Mouse (Mus musculus) limb, embryonic 12.5 days (tissue): ENCODE results near the gene Gm11114. TPM values are rescaled to one million over a fixed set of nuclear protein-coding genes. Genes with fewer than 3 reads are reported as not detected.

Experiments used
- ATAC-seq: fragments of 200-750 bp; cut with Nextera tagmentation; 2 replicates; pipeline ENCODE4 v1.8.0; 2017; ENCODE audit warnings: low read depth, moderate TSS enrichment; ENCODE audit not compliant: insufficient number of reproducible peaks, insufficient read depth, low FRiP score, low TSS enrichment
- H3K27ac ChIP-seq: fragments of 300-500 bp; sonication (generic); 2 replicates; pipeline ENCODE4 v1.5.1; 2016; ENCODE audit warnings: mild to moderate bottlenecking, moderate library complexity
- H3K27me3 ChIP-seq: fragments of 300-500 bp; sonication (generic); 2 replicates; pipeline ENCODE4 v1.6.1; 2016; ENCODE audit warnings: mild to moderate bottlenecking, moderate library complexity
- H3K36me3 ChIP-seq: fragments of 300-500 bp; sonication (generic); 2 replicates; pipeline ENCODE4 v1.6.1; 2016; ENCODE audit warnings: mild to moderate bottlenecking, moderate library complexity
- H3K4me1 ChIP-seq: fragments of 300-500 bp; sonication (generic); replicated peaks from 2 replicates; pipeline ENCODE4 v1.6.1; 2016
- H3K4me2 ChIP-seq: fragments of 300-500 bp; sonication (generic); 2 replicates; pipeline ENCODE4 v1.6.1; 2016; ENCODE audit warnings: mild to moderate bottlenecking, moderate library complexity
- H3K4me3 ChIP-seq: fragments of 300-500 bp; sonication (generic); replicated peaks from 2 replicates; pipeline ENCODE4 v1.5.1; 2016; ENCODE audit warnings: mild to moderate bottlenecking
- H3K9ac ChIP-seq: fragments of 300-500 bp; sonication (generic); replicated peaks from 2 replicates; pipeline ENCODE4 v1.6.1; 2016; ENCODE audit warnings: mild to moderate bottlenecking, moderate library complexity
- H3K9me3 ChIP-seq: fragments of 300-500 bp; sonication (generic); 2 replicates; pipeline ENCODE4 v1.6.1; 2016; ENCODE audit warnings: mild to moderate bottlenecking, moderate library complexity
- WGBS: fragments of 180-500 bp; shearing (Covaris S2); methylation state at CpG from one replicate; pipeline ENCODE4 v1.1.7; 2016; 5-methylcytosine and 5-hydroxymethylcytosine counted together
- polyA plus RNA-seq: library from polyadenylated mRNA; unstranded; fragments of >200 nt; fragmentation: Nextera tagmentation; extraction: Ambion mirVana; gene quantifications from 2 replicates; pipeline ENCODE4 v1.2.1, GENCODE M21; 2016

The Gm11114 gene
- polyA plus RNA-seq, 1 experiment from 2014 or later, result not detected

DNA sequence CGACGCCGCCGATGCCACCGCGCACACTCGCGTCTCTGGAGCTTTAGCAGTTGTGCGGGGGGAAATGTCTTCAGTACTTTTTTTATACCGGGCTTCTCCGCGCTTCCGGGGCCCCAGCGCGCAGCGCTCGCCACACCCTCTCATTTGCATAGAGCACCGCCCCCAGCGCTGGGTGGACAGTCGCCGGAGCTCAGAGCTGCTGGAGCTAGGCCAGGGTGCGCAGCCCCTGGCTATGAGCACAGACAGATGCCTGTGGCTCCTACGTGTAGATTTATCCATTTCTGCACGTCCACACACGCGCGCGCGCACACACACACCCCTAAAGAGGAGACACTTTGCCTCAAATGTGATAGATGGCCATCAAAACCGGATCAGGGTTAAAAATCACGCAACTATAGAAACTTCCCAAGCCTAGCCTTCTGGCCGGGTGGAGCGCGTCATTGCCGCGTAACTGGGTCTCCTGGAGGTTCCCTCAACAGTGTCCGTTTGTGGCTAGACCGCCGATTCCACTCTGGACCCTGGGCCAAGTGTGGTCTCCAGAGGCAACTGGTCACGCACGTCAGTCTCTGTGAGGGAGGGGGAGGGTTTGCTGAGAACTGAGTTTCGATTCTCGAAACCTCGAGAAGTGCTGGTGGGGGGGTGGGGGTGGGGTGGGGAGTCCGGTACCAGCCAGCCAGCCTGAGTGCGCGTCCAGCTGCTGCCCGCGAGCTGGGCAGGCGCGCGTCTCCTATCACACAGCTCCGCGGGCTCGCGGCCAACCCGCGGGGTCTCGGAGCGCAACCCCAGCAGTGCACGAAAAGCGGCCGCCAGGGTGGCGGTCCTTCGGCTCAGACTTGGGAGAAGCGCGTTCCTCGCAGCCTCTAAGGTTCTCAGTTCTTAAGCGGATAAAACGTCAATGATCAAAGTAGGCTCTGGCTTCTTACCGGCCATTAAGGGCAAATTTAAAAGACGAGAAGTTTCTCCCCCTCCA, 15.0 kb downstream of the Gm11114 start, which contains the start of gene Tent5a:
TSS of gene Tent5a (minus strand) at position 107 of the 970 bp plus-strand sequence.
- WGBS, result under 1% methylated on average over 71 of the region's 72 CpGs
- H3K36me3 ChIP-seq, result no peaks in the 10 kb centered on the region
- peak within 1 kb of the TSS; percentile 69 for H3K9ac ChIP-seq
- peaks cover 35% of the 10 kb centered on the region for H3K27me3 ChIP-seq
- H3K4me2 ChIP-seq, result peak within 1 kb of the TSS; percentile 89
- H3K27ac ChIP-seq, result peak within 1 kb of the TSS; percentile 67
- no peaks in the 10 kb centered on the region for H3K9me3 ChIP-seq
- H3K4me1 ChIP-seq, result no peaks in the 10 kb centered on the region; the same call in 1 of the 2 replicates
- peak; percentile 88 for ATAC-seq
- peak within 1 kb of the TSS; percentile 68 for H3K4me3 ChIP-seq

DNA sequence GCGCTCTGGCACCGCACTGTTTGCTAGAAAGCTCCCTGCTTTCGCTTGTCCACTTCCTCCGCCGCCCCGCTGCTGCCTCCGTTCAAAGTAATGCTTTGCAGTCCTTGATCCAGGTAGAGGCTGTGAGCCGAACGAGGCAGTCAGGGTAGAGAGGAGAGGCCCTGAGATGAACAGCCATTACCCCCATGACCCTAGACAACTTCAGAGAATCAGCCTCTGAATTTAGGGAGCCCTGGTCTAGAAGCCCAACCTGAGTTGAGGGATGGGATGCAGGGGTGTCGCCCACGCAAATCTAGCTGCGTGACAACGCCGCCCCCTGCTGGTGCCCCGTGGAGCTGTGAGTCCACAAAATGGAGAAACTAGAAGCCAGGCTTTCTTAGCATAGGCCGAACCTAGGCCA, 15.7 kb downstream of the Gm11114 start:
- ATAC-seq, result peak; percentile 18; the same call in 1 of the 2 replicates
- Histone ChIP-seq H3K9ac (peak overlapping the region; percentile 69), H3K27me3 (peaks cover 35% of the 10 kb centered on the region), H3K27ac (peak overlapping the region; percentile 67; the same call in 1 of the 2 replicates), H3K4me3 (peak overlapping the region; percentile 68), H3K9me3 (no peaks in the 10 kb centered on the region), H3K36me3 (no peaks in the 10 kb centered on the region), H3K4me1 (no peaks in the 10 kb centered on the region; the same call in 1 of the 2 replicates), H3K4me2 (peak overlapping the region; percentile 89)
- 2% methylated on average over 16 of the region's 16 CpGs for WGBS

DNA sequence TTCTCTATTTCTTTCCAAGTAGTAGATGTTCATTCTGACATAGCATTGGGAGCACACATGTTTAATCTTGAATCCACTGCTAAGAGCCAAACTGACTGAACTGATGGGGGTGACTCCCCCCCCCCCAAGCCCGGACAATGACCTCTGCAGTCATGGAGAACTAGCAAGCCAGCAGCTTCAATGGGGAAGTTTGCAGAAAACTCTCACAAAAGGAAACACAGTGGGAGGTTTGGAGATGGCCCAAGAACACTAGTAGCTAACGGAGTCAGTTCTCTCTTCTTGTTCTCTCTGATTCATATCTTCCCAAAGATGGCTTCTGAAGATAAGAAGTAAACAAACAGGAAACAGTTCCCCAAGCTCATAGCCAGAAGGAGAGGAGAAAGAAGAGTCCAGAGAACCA, 18.9 kb downstream of the Gm11114 start:
- no peaks in the 10 kb centered on the region for H3K9me3 ChIP-seq
- no peak overlapping the region for H3K9ac ChIP-seq
- no peak overlapping the region for H3K4me2 ChIP-seq
- no peak overlapping the region for H3K27ac ChIP-seq
- no peaks in the 10 kb centered on the region for H3K36me3 ChIP-seq
- no peak for ATAC-seq
- H3K4me1 ChIP-seq, result no peaks in the 10 kb centered on the region; the same call in 1 of the 2 replicates
- H3K27me3 ChIP-seq, result peaks cover 6% of the 10 kb centered on the region
- H3K4me3 ChIP-seq, result no peak overlapping the region
- 81% methylated on average over 2 of the region's 2 CpGs for WGBS

DNA sequence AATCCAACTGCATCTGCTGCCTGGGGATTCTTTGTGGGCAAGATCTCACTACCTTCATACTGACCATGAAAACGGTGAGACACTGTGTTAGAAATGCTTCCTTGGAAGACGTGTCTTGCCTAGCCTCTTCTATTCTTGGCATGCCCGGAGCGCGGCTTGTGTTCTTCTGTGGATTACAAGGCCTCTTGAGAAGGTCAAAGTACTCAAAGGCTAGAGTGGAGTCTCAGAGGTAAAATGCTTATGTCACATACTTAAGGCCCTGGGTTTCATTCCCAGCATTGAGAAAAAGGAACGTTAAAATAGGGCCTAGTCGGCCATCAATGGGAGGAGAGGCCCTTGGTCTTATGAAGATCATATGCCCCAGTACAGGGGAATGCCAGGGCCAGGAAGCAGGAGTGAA, 23.5 kb downstream of the Gm11114 start:
- H3K9me3 ChIP-seq, result no peaks in the 10 kb centered on the region
- ATAC-seq, result no peak
- H3K27ac ChIP-seq, result no peak overlapping the region
- no peaks in the 10 kb centered on the region for H3K27me3 ChIP-seq
- H3K36me3 ChIP-seq, result no peaks in the 10 kb centered on the region
- H3K4me1 ChIP-seq, result no peaks in the 10 kb centered on the region
- H3K4me2 ChIP-seq, result no peak overlapping the region
- H3K9ac ChIP-seq, result no peak overlapping the region
- H3K4me3 ChIP-seq, result no peak overlapping the region
- 88% methylated on average over 7 of the region's 7 CpGs for WGBS

DNA sequence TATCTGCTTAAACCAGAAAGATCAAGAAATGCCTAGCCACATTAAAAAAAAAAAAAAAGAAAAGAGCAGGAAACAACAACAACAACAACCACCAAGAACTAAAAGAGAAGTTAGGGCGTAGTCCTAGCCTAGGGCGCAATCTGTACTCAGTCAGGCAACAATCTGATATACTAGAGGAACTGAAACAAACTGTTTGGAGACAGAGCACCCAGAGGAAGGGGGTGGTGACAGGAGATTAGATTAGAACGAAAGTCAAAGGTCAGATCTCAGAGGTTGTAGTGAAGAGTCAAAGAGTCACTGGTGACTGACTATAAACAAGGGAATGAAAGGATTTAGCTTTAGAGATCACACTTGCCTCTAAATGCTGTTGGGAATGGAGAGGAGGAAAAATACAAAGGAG, 27.7 kb downstream of the Gm11114 start:
- no peaks in the 10 kb centered on the region for H3K27me3 ChIP-seq
- no peaks in the 10 kb centered on the region for H3K36me3 ChIP-seq
- no peaks in the 10 kb centered on the region for H3K4me1 ChIP-seq
- no peaks in the 10 kb centered on the region for H3K9me3 ChIP-seq
- H3K27ac ChIP-seq, result no peak overlapping the region
- no peak for ATAC-seq
- no peak overlapping the region for H3K4me2 ChIP-seq
- H3K9ac ChIP-seq, result no peak overlapping the region
- WGBS, result 75% methylated on average over 3 of the region's 3 CpGs
- H3K4me3 ChIP-seq, result no peak overlapping the region

DNA sequence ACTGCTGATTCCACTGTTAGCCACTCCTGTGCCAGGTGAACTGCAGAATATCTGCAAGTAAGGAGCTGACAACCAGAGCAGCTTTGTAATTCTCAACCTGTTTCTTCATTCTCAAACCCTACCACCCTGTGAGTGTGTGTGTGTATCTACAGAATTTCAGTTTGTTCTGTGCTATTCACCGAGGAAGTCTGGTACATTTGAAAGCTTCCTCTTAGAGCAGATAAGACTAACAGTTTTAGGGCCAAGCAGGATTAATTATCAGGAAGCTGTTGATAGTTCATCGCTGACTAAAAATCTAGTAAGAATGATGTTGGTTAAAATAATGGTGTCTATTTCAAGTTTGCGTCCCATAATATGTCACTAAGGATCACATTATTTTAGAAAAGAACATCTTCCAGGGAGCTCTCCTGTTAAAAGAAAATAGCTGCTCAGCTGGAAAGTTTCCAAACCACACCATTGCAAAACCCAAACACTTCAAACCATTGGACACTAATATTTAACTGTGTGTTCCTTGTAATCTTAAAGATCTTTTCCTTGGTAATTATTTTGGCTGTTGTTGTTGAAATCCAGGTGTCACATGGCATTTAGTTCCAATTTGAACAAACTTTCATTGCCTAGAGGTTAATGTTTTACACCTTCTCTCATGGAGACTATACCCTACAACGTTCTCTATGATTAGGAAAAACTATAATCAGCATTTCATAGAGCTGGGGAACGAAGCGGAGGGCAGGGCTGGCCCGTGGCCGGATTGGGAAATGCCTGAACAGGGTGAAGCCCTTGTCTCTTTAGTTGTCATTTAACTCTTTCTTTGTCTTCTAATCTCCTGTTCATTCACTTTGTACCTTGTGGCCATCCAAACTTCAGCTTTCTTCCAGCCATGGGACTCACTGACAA, 30.6 kb downstream of the Gm11114 start:
- Histone ChIP-seq H3K4me3 (no peak overlapping the region), H3K4me2 (no peak overlapping the region), H3K27ac (no peak overlapping the region), H3K9me3 (no peaks in the 10 kb centered on the region), H3K4me1 (no peaks in the 10 kb centered on the region), H3K36me3 (no peaks in the 10 kb centered on the region), H3K9ac (no peak overlapping the region), H3K27me3 (no peaks in the 10 kb centered on the region)
- no peak for ATAC-seq
- 77% methylated on average over 8 of the region's 8 CpGs for WGBS

DNA sequence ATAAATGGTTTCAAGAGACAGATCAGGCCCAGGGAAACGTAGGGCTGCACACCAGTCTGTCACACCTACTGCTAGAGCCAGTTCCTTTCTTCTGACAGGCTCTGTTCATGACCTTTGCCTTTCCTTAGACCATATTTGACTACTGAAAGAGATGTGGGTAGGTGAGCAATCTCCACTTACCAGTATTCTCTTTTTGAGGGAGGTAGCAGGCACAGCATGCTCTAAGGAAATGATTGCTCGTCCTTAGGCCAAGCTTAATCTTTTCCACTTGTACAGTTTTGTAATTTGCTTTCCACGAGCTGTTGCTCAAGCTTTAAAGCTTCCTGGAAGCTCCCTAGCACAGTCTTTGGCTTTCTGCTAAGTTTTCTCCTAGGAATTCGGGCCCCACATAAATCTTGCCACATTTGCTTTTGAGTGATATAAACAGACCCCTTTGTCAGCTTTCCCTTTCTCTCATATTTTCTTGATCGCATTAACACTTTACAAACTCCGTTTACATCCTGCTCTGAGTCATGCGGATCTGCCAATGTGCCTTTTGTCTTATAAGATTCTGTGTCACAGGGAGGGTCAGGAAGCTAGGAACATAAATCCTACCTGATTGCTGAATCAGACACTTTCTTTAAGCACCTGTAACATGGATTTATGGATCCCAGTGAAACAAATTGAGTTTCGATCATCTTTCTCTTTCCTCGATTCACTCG, 35.4 kb downstream of the Gm11114 start:
- WGBS, result 72% methylated on average over 10 of the region's 10 CpGs

DNA sequence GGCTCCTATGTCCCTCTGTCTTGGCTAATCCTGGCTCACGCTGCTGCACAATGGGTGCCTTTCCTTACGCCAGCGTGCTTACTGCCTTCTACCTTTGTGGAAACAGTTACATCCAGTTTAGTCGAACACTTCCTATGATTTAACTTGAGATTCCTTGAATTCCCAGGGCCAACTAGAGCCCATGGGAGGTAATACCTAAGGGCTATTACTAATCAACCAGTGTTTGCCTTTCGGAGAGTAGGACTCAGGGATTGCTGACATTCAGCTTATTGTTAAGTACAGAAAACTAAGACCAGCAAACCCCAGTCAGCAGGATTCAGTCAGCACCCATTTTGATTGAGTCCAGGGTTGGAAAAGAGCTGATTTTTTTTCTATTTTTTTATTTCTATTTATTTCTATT, 43.0 kb downstream of the Gm11114 start:
- no peaks in the 10 kb centered on the region for H3K9me3 ChIP-seq
- H3K4me2 ChIP-seq, result no peak overlapping the region
- no peak overlapping the region for H3K27ac ChIP-seq
- no peak overlapping the region for H3K4me3 ChIP-seq
- no peaks in the 10 kb centered on the region for H3K27me3 ChIP-seq
- H3K9ac ChIP-seq, result no peak overlapping the region
- no peaks in the 10 kb centered on the region for H3K36me3 ChIP-seq
- 87% methylated on average over 5 of the region's 5 CpGs for WGBS
- no peak for ATAC-seq
- no peaks in the 10 kb centered on the region for H3K4me1 ChIP-seq

More for the DNA sequence above, 35.4 kb downstream of the Gm11114 start:
- H3K27ac ChIP-seq, result no peak overlapping the region
- no peak overlapping the region for H3K4me2 ChIP-seq
- no peak for ATAC-seq
- H3K27me3 ChIP-seq, result no peaks in the 10 kb centered on the region
- H3K36me3 ChIP-seq, result no peaks in the 10 kb centered on the region
- H3K9ac ChIP-seq, result no peak overlapping the region
- H3K4me1 ChIP-seq, result no peaks in the 10 kb centered on the region
- H3K4me3 ChIP-seq, result no peak overlapping the region
- no peaks in the 10 kb centered on the region for H3K9me3 ChIP-seq

DNA sequence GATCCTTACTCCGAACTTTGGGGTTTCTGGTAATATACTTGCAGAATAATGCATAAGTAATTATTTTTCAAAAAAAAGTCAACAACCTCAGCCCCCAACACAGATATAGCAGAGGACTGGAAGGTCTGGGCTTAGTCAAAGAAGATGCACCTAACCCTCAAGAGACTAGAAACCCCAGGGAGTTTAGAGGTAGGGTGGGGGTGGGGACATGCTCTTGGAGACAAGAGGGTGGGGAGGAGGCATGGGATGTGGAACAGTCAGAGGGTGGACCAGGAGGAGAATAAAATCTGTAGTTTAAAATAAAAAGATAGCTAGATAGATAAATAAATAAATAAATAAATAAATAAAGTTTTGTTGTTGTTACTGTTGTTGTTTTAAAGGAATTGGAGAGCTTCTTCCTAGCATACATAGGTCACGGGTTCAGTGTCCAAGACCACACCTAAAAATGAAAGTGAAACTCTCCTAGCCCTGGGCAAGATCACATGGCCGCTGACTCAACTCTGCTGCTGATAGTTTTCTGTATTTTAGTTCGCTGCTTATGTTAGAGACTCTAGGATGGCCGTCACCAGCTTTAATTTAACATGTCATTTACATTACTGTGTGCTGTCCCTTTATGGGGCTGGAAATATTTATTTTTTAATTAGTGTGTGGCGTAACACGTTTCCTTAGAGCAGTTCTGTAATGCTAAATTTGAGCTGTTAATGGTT, 44.7 kb downstream of the Gm11114 start:
- ATAC-seq, result no peak
- no peak overlapping the region for H3K4me2 ChIP-seq
- WGBS, result 82% methylated on average over 7 of the region's 7 CpGs

More for the DNA sequence above, 44.7 kb downstream of the Gm11114 start:
- H3K9ac ChIP-seq, result no peak overlapping the region
- no peaks in the 10 kb centered on the region for H3K27me3 ChIP-seq
- H3K4me1 ChIP-seq, result no peaks in the 10 kb centered on the region
- H3K9me3 ChIP-seq, result no peaks in the 10 kb centered on the region
- no peaks in the 10 kb centered on the region for H3K36me3 ChIP-seq
- H3K4me3 ChIP-seq, result no peak overlapping the region
- no peak overlapping the region for H3K27ac ChIP-seq
